Mouse (Mus musculus): Measurements from ENCODE around the gene Padi3. TPM values are rescaled to one million over a fixed set of nuclear protein-coding genes. Genes with fewer than 3 reads are reported as not detected.

Gene Padi3
- polyA plus RNA-seq, 1 experiment from 2014 or later = 0.51 TPM

DNA sequence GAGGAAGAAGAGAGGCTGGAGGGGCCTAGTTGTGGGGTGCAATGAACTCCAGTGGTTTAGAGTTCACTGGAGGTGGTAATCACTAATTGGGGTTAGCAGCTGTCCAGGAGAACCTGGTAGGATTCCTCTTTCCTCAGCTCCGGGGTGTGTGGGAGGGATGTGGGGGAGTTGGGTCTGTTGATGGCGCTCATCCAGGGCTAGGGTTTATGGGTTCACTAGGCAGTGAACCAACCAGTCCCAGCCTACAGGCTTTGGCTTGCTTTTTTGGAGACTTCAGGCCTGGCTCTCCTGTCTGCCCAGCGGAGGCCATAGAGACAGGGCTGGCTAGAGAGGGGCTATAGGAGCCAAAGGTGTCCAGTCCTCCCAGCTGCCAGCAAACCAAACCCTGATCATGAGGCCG lies 20.5 kb downstream of the Padi3 start:
- WGBS = 77% methylated on average over 4 of the region's 4 CpGs
- Histone ChIP-seq H3K27ac (ENCODE audit: low read length) (no peak overlapping the region), H3K4me3 (ENCODE audit: low read length) (no peak overlapping the region), H3K4me1 (ENCODE audit: control insufficient read depth, insufficient read depth, low read length) (peaks cover 8% of the 10 kb centered on the region; the same call in 1 of the 2 replicates), H3K27me3 (replicated peaks; ENCODE audit: control insufficient read depth, insufficient read depth, low read length) (no peaks in the 10 kb centered on the region), H3K36me3 (ENCODE audit: control insufficient read depth, insufficient read depth, low read length) (no peaks in the 10 kb centered on the region), H3K9me3 (ENCODE audit: control insufficient read depth, low read length) (no peaks in the 10 kb centered on the region), H3K4me2 (ENCODE audit: low read depth, low read length) (no peak overlapping the region), H3K9ac (ENCODE audit: low read depth, low read length) (no peak overlapping the region)
- no peak for ATAC-seq

DNA sequence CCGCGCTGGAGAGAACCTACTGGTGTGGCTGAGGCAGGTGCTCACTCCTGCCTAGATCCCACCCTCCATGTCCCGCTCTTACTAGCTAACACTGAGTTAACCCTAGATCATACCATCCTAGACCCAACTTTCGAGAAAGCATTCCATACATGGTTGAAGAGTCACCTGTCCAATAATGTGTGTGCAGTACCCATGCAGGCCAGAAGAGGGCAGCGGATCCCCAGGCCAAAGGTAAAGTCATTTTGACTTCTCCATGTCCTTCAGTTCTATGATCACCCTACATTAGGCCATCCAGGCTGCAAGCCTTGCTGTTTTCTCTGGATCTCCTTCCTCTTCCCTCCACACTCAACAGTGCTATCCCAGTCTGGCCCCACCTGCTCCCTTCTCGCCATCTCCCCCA lies 21.5 kb downstream of the Padi3 start:
- Histone ChIP-seq H3K4me1 (ENCODE audit: control insufficient read depth, insufficient read depth, low read length) (peaks cover 8% of the 10 kb centered on the region; the same call in 1 of the 2 replicates), H3K4me3 (ENCODE audit: low read length) (no peak overlapping the region), H3K9me3 (ENCODE audit: control insufficient read depth, low read length) (no peaks in the 10 kb centered on the region), H3K9ac (ENCODE audit: low read depth, low read length) (no peak overlapping the region), H3K27me3 (replicated peaks; ENCODE audit: control insufficient read depth, insufficient read depth, low read length) (no peaks in the 10 kb centered on the region), H3K4me2 (ENCODE audit: low read depth, low read length) (no peak overlapping the region), H3K36me3 (ENCODE audit: control insufficient read depth, insufficient read depth, low read length) (no peaks in the 10 kb centered on the region), H3K27ac (ENCODE audit: low read length) (no peak overlapping the region)
- 49% methylated on average over 6 of the region's 6 CpGs for WGBS
- ATAC-seq = 0 out of 2 replicates have a peak, but pooled peaks have one; percentile 27

DNA sequence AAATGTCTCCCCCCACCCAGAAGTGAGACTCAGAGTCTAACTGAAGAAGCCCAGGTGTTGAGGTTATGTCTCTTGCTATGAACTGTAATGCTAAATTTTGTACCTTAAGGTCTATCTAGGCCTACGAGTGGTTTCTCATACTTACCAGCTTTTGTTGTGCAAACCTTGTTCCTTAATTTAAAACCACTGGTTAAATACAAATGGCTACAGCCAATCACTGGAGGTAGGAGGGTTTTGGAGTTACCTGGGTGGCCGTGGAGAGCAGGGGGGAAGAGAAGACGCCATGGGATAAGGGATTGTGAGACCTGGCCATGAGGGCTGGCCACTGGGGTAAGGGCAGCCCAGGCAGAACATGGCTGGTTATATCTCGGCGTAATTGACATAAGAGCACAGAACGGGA lies 22.2 kb downstream of the Padi3 start:
- 85% methylated on average over 6 of the region's 6 CpGs for WGBS
- Histone ChIP-seq H3K4me2 (ENCODE audit: low read depth, low read length) (no peak overlapping the region), H3K36me3 (ENCODE audit: control insufficient read depth, insufficient read depth, low read length) (no peaks in the 10 kb centered on the region), H3K9ac (ENCODE audit: low read depth, low read length) (no peak overlapping the region), H3K27me3 (replicated peaks; ENCODE audit: control insufficient read depth, insufficient read depth, low read length) (no peaks in the 10 kb centered on the region), H3K4me1 (ENCODE audit: control insufficient read depth, insufficient read depth, low read length) (peaks cover 8% of the 10 kb centered on the region; the same call in 1 of the 2 replicates), H3K4me3 (ENCODE audit: low read length) (no peak overlapping the region), H3K27ac (ENCODE audit: low read length) (no peak overlapping the region), H3K9me3 (ENCODE audit: control insufficient read depth, low read length) (no peaks in the 10 kb centered on the region)
- ATAC-seq = no peak

DNA sequence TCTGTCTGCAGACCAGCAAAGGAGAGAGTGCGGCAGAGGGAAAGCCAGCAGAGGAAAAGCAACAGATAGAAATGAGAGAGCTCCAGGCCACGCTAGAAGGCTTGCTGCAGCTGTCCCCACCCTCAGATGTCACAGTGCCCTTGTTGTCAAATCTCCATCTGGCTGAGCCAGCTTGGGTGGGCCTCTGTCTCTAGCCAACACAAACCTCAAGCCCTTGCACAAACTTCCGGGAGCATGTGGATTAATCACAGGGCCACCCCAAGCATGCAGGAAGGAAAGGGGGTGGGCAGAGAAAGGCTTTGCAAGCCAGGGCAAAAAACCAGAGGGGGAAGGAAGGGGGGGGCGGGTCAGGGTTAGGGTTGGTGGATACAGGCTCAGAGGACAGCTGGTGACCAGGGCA lies 23.0 kb downstream of the Padi3 start:
- 60% methylated on average over 4 of the region's 4 CpGs for WGBS
- peaks cover 8% of the 10 kb centered on the region; the same call in 1 of the 2 replicates for H3K4me1 ChIP-seq (ENCODE audit: control insufficient read depth, insufficient read depth, low read length)
- H3K27ac ChIP-seq (ENCODE audit: low read length) = no peak overlapping the region
- no peak for ATAC-seq
- no peaks in the 10 kb centered on the region for H3K36me3 ChIP-seq (ENCODE audit: control insufficient read depth, insufficient read depth, low read length)
- no peak overlapping the region for H3K4me3 ChIP-seq (ENCODE audit: low read length)
- no peaks in the 10 kb centered on the region for H3K9me3 ChIP-seq (ENCODE audit: control insufficient read depth, low read length)
- H3K27me3 ChIP-seq (replicated peaks; ENCODE audit: control insufficient read depth, insufficient read depth, low read length) = no peaks in the 10 kb centered on the region
- no peak overlapping the region for H3K9ac ChIP-seq (ENCODE audit: low read depth, low read length)
- H3K4me2 ChIP-seq (ENCODE audit: low read depth, low read length) = no peak overlapping the region

DNA sequence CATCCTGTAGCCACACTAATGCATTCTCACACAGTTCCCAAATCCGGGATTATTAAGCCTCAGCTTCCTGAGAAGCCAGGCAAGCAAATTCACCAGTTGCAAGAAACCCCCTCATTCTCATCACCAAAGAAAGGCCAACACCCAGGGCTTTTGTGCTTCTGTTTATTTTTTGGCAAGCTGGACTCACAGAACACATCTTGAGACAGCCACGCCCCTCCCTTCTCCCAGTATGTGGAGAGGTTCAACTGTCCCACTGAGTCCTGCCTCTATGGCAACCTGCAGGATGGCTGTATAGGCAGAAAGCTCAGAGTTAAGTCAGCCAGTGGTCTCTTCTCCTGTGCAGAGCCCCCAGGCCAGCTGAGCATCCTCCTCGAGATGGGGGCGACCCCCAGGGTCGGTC lies 25.2 kb downstream of the Padi3 start:
- Histone ChIP-seq H3K27ac (ENCODE audit: low read length) (no peak overlapping the region), H3K36me3 (ENCODE audit: control insufficient read depth, insufficient read depth, low read length) (no peaks in the 10 kb centered on the region), H3K9ac (ENCODE audit: low read depth, low read length) (no peak overlapping the region), H3K4me3 (ENCODE audit: low read length) (no peak overlapping the region), H3K4me1 (ENCODE audit: control insufficient read depth, insufficient read depth, low read length) (peaks cover 7% of the 10 kb centered on the region; the same call in 1 of the 2 replicates), H3K9me3 (ENCODE audit: control insufficient read depth, low read length) (no peaks in the 10 kb centered on the region), H3K4me2 (ENCODE audit: low read depth, low read length) (no peak overlapping the region), H3K27me3 (replicated peaks; ENCODE audit: control insufficient read depth, insufficient read depth, low read length) (no peaks in the 10 kb centered on the region)
- ATAC-seq = no peak
- WGBS = 86% methylated on average over 5 of the region's 5 CpGs

DNA sequence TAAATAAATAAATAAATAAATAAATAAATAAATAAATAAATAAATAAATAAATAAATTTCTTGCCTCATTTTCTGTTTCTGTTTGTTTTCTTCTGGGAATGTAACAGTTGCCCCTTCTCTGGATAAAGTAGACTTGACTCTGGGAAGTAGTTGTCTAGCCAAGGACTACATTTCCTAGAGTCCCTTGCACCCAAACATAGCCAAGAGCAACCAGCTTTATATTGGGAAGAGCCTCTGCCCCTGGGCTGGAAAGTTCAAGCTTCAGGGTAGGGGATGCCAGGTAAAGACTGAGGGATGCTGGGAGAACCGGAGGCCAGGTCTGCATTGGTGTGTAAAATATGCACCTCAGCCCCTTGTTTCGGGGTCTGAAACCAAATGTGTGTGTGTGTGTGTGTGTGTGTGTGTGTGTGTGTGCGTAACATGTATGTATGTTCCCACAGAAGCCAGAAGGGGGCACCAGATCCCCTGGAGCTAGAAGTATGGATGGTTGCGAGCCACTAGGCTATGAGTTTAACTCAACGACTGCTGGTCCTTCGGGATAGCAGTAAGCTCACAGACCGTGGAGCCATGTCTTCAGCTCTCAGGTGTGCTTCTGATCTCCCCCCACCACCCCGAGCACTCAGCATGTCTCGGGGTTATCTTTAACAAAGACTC lies 26.0 kb downstream of the Padi3 start:
- no peak overlapping the region for H3K27ac ChIP-seq (ENCODE audit: low read length)
- H3K4me2 ChIP-seq (ENCODE audit: low read depth, low read length) = no peak overlapping the region
- H3K4me3 ChIP-seq (ENCODE audit: low read length) = no peak overlapping the region
- H3K4me1 ChIP-seq (ENCODE audit: control insufficient read depth, insufficient read depth, low read length) = no peaks in the 10 kb centered on the region
- WGBS = 94% methylated on average over 9 of the region's 9 CpGs
- H3K27me3 ChIP-seq (replicated peaks; ENCODE audit: control insufficient read depth, insufficient read depth, low read length) = no peaks in the 10 kb centered on the region
- H3K9ac ChIP-seq (ENCODE audit: low read depth, low read length) = no peak overlapping the region
- no peaks in the 10 kb centered on the region for H3K9me3 ChIP-seq (ENCODE audit: control insufficient read depth, low read length)
- H3K36me3 ChIP-seq (ENCODE audit: control insufficient read depth, insufficient read depth, low read length) = no peaks in the 10 kb centered on the region
- no peak for ATAC-seq

DNA sequence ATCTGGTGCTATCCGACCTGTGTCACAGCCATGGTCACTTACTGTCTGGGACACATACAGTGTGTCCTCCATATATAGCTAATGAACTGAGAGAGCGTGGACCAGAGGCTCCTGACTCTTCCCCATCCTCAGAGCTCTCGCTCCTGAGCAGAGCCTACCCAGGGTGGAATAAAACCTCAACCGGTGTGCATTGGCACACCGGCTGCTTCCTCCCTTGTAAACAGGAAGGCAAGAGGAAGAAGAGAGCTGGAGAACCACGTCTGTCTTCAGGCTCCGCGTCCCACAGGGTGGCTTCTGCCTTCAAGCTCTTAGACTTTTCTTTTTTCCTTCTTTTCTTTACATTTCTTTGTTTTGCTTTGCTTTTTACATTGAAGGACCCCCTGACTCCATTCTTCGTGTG lies 27.6 kb downstream of the Padi3 start:
- ATAC-seq = no peak
- no peaks in the 10 kb centered on the region for H3K4me1 ChIP-seq (ENCODE audit: control insufficient read depth, insufficient read depth, low read length)
- 78% methylated on average over 9 of the region's 9 CpGs for WGBS
- H3K27ac ChIP-seq (ENCODE audit: low read length) = no peak overlapping the region
- H3K9ac ChIP-seq (ENCODE audit: low read depth, low read length) = no peak overlapping the region
- no peak overlapping the region for H3K4me3 ChIP-seq (ENCODE audit: low read length)
- H3K9me3 ChIP-seq (ENCODE audit: control insufficient read depth, low read length) = no peaks in the 10 kb centered on the region
- no peak overlapping the region for H3K4me2 ChIP-seq (ENCODE audit: low read depth, low read length)
- H3K36me3 ChIP-seq (ENCODE audit: control insufficient read depth, insufficient read depth, low read length) = no peaks in the 10 kb centered on the region
- no peaks in the 10 kb centered on the region for H3K27me3 ChIP-seq (replicated peaks; ENCODE audit: control insufficient read depth, insufficient read depth, low read length)

DNA sequence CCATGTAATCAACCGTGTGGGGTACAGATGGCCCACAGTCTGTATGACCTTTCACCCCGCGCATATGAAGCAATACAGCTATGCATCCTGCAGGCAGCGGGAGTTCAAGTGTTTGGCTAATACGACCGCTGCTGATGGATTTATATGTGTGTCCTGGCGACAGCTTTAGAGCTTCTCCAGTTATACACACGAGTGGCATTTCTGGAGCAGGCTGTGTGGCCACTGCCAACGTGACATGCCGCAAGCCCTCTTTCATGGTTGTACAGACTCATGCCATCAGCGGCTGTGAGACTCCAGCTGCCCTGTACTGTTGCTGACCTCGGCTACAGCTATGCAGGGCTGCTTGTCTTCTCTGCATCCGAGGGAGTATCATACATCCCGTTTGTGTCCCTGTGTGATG lies 29.9 kb downstream of the Padi3 start:
- H3K36me3 ChIP-seq (ENCODE audit: control insufficient read depth, insufficient read depth, low read length) = no peaks in the 10 kb centered on the region
- whole genome bisulfite sequencing = 70% methylated on average over 14 of the region's 14 CpGs
- H3K27me3 ChIP-seq (replicated peaks; ENCODE audit: control insufficient read depth, insufficient read depth, low read length) = no peaks in the 10 kb centered on the region
- no peak overlapping the region for H3K9ac ChIP-seq (ENCODE audit: low read depth, low read length)
- H3K4me2 ChIP-seq (ENCODE audit: low read depth, low read length) = no peak overlapping the region
- no peaks in the 10 kb centered on the region for H3K4me1 ChIP-seq (ENCODE audit: control insufficient read depth, insufficient read depth, low read length)
- H3K9me3 ChIP-seq (ENCODE audit: control insufficient read depth, low read length) = no peaks in the 10 kb centered on the region
- no peak overlapping the region for H3K4me3 ChIP-seq (ENCODE audit: low read length)
- ATAC-seq = no peak; the same call in 1 of the 2 replicates
- no peak overlapping the region for H3K27ac ChIP-seq (ENCODE audit: low read length)

DNA sequence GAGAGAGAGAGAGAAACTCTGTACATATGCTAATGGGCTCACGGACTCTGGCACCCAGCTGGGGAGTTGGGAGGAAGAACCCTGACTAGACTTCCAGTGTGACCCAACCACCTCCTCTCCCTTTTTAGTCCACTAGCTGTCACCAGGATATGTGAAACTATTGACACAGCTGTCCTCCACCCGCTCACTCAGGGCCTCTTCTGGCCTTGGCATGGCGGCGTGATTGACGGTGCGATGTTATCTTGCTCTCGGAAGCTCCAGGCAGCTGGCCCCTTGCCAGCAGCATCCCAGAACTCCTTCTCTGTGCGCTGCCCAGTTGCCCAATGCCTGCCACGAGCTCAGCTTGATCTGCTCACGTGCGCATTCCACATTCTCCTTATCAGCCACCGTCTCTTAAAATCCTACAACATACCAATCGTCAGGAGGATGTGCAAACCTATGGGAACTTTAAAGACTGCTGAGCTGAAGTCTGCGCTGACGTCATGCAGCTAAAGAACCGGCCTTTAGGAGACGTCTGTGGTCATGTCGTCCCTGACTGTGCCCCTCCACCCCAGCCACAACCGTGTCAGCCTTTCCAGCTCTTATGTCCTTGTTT lies 30.5 kb downstream of the Padi3 start:
- Histone ChIP-seq H3K9me3 (ENCODE audit: control insufficient read depth, low read length) (no peaks in the 10 kb centered on the region), H3K4me2 (ENCODE audit: low read depth, low read length) (no peak overlapping the region), H3K27ac (ENCODE audit: low read length) (no peak overlapping the region), H3K27me3 (replicated peaks; ENCODE audit: control insufficient read depth, insufficient read depth, low read length) (no peaks in the 10 kb centered on the region), H3K36me3 (ENCODE audit: control insufficient read depth, insufficient read depth, low read length) (no peaks in the 10 kb centered on the region), H3K9ac (ENCODE audit: low read depth, low read length) (no peak overlapping the region), H3K4me1 (ENCODE audit: control insufficient read depth, insufficient read depth, low read length) (no peaks in the 10 kb centered on the region), H3K4me3 (ENCODE audit: low read length) (no peak overlapping the region)
- 28% methylated on average over 19 of the region's 19 CpGs for WGBS
- peak; percentile 91 for ATAC-seq
